Mouse (Mus musculus) small intestine, adult 2 months (tissue): ENCODE measurements at regions not wholly inside any gene's neighbourhood (a gene's known extent, or its start where the extent isn't known, plus 50 kb on each side); places are given as distances from the start of the nearest gene placed in this dataset.

Experiments used
- CTCF ChIP-seq: fragments of 200-500 bp; IDR thresholded peaks from 2 replicates; pipeline ENCODE4 v1.5.1; 2012; ENCODE audit warnings: low read depth, mild to moderate bottlenecking, control low read depth, inconsistent platforms, low read length, moderate library complexity, mixed read lengths; ENCODE audit not compliant: insufficient replicate concordance, insufficient read length; ENCODE audit errors: extremely low read depth
- POLR2A ChIP-seq: fragments of 200-500 bp; IDR thresholded peaks from 2 replicates; pipeline ENCODE4 v1.6.1; 2012; ENCODE audit warnings: low read depth, mild to moderate bottlenecking, control low read depth, inconsistent platforms, low read length, moderate library complexity

DNA sequence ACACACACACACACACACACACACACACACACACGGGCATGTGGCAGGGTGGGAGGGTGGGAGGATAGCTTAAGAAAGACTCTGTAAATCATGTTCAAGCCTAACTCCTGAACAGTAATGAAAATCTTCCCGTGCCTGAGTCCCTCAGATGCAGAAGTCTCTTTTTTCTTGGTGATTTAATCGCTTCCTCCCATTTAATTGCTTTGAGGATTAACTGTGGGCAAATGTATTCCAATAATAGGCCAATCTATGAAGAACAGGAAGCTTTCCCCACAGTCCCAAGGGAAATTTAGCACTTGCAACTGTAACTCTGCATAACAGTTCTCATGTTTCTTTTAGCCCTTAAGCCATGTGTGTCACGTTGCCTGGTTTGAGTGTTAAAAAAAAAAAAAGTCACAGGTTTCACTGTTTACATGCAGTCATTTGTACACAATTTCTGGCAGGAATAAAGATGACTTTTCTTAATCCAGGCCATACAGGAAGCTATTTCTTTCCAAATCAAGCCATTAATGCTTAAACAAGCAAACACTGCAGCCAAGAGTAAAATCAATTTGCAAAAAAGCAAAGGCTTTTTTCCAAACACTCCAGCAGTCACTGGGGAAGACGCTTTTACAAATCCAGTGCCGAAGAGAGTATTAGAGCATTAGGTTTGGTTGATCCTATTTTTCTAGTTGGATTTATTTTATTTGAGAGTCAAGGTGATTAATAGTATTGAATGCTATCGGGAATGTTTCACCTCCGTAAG lies 370.8 kb upstream of the Atp2b1 start:
- no peak for TF ChIP-seq CTCF
- no peak for TF ChIP-seq POLR2A
